ENCODE assay signal across 8 mouse cellular contexts in the genomic region with DNA sequence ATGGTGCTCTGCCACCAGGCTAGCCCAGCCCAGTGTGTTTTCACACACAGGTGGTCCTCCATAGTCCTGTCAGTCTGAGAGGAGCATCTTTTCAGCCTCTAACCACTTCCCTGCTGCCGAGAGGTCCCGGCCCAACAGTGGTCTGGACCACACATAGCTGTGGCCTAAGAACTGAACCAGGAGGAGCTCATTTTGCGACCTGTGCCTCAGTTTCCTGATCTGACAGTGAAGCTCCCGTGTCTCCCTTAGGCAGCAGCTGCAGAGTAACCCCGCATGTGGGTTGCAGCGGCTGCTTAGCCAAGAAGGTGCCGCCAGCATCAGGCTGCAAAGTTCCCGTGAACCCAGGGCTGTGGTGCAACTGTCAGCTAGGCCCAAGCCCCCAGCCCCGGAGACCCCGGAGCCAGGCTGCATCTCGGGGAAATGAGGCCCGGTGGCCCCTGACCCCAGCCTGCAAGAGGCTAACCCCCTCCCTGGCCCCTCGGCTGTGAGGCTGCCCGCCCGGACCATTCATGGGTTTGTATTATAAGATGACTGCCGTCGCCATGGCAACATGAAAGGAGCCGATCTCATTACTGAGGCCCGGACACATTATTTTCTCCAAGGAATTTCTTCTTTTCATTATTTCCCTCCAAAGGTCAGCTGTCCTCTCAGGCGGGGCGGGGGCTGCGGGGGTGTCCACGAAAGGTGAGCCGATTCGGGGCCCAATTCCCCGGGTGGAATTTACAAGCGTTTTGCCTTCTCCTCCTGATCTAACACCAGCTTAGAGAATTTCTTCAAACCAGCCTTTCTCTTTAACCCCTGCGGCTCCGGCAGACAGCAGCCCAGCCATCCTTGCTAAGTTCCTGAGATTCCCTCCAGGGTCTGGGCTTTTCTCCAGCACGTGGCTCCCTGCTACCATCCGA.
A peak's percentile ranks its signal among the peaks of the same experiment; 100 is the strongest.
DNase-seq lines count a peak whose midpoint lies in the region; ATAC-seq and TF ChIP-seq lines count a peak whose summit lies in the region.

No protein-coding gene starts in this region.

- TF ChIP-seq POLR2A in lung, adult 2 months (IDR thresholded peaks at IDR 0.05; ENCODE audit: borderline replicate concordance, extremely low read depth, low read depth, low read length) = no peak

- peak overlapping the region; percentile 46; the same call in 1 of the 2 replicates for H3K27ac ChIP-seq in lung, embryonic 14.5 days (ENCODE audit: low read depth)
- no peak overlapping the region for H3K27ac ChIP-seq in embryonic facial prominence, embryonic 15.5 days (replicated peaks)
- peak overlapping the region; percentile 58 for H3K27ac ChIP-seq in intestine, embryonic 14.5 days (ENCODE audit: low read depth)
- peak overlapping the region; percentile 92 for H3K27ac ChIP-seq in midbrain, embryonic 10.5 days (replicated peaks)
- no peak overlapping the region for H3K27ac ChIP-seq in stomach, postnatal 0 days (replicated peaks)

- no peak for TF ChIP-seq CTCF in lung, embryonic 14.5 days (IDR thresholded peaks at IDR 0.05; ENCODE audit: low read depth)
- TF ChIP-seq CTCF in lung, adult 2 months (IDR thresholded peaks at IDR 0.05; ENCODE audit: insufficient read depth, low read length) = no peak
- no peak for TF ChIP-seq CTCF in stomach, postnatal 0 days (IDR thresholded peaks at IDR 0.05; ENCODE audit: low read depth)

- H3K4me2 ChIP-seq in lung, embryonic 14.5 days = peak overlapping the region; percentile 57
- peak overlapping the region; percentile 45 for H3K4me2 ChIP-seq in embryonic facial prominence, embryonic 15.5 days (replicated peaks)
- peak overlapping the region; percentile 62 for H3K4me2 ChIP-seq in intestine, embryonic 14.5 days (ENCODE audit: low read length)
- peak overlapping the region; percentile 44 for H3K4me2 ChIP-seq in stomach, postnatal 0 days (replicated peaks; ENCODE audit: low read depth)

- TF ChIP-seq EP300 in stomach, postnatal 0 days (optimal IDR thresholded peaks at IDR 0.05) = no peak

- peak overlapping the region; percentile 29 for H3K9ac ChIP-seq in lung, embryonic 14.5 days
- no peak overlapping the region for H3K9ac ChIP-seq in embryonic facial prominence, embryonic 15.5 days
- H3K9ac ChIP-seq in intestine, embryonic 14.5 days (ENCODE audit: low read length) = peak overlapping the region; percentile 27
- no peak overlapping the region for H3K9ac ChIP-seq in stomach, postnatal 0 days (ENCODE audit: low read length)

- H3K27me3 ChIP-seq in lung, embryonic 14.5 days (ENCODE audit: insufficient read depth, low read length) = no peaks in the 10 kb centered on the region
- 0 out of 2 replicates have a peak, but pooled peaks cover 3% of the 10 kb centered on the region for H3K27me3 ChIP-seq in embryonic facial prominence, embryonic 15.5 days
- H3K27me3 ChIP-seq in intestine, embryonic 14.5 days (replicated peaks; ENCODE audit: control insufficient read depth, insufficient read depth, low read length) = no peaks in the 10 kb centered on the region
- H3K27me3 ChIP-seq in midbrain, embryonic 10.5 days (ENCODE audit: low read depth, poor library complexity, severe bottlenecking) = no peaks in the 10 kb centered on the region; the same call in 1 of the 2 replicates
- H3K27me3 ChIP-seq in stomach, postnatal 0 days (ENCODE audit: control insufficient read depth, insufficient read depth, low read length) = no peaks in the 10 kb centered on the region

- peak overlapping the region; percentile 19 for H3K4me3 ChIP-seq in lung, embryonic 14.5 days (ENCODE audit: low read depth, low read length)
- no peak overlapping the region for H3K4me3 ChIP-seq in lung, adult 2 months (replicated peaks; ENCODE audit: extremely low read depth, low read depth, low read length)
- peak overlapping the region; percentile 22; the same call in 1 of the 2 replicates for H3K4me3 ChIP-seq in embryonic facial prominence, embryonic 15.5 days (replicated peaks)
- peak overlapping the region; percentile 23; the same call in 1 of the 2 replicates for H3K4me3 ChIP-seq in intestine, embryonic 14.5 days (ENCODE audit: low read depth, low read length)
- H3K4me3 ChIP-seq in midbrain, embryonic 10.5 days = peak overlapping the region; percentile 48
- peak overlapping the region; percentile 6; the same call in 1 of the 2 replicates for H3K4me3 ChIP-seq in stomach, postnatal 0 days (ENCODE audit: low read depth, low read length)

- H3K36me3 ChIP-seq in lung, embryonic 14.5 days (ENCODE audit: insufficient read depth) = no peaks in the 10 kb centered on the region
- H3K36me3 ChIP-seq in embryonic facial prominence, embryonic 15.5 days = no peaks in the 10 kb centered on the region
- no peaks in the 10 kb centered on the region for H3K36me3 ChIP-seq in intestine, embryonic 14.5 days (ENCODE audit: control insufficient read depth, insufficient read depth, low read length)
- H3K36me3 ChIP-seq in midbrain, embryonic 10.5 days = peaks cover 22% of the 10 kb centered on the region
- no peaks in the 10 kb centered on the region for H3K36me3 ChIP-seq in stomach, postnatal 0 days (ENCODE audit: control insufficient read depth, insufficient read depth, low read length)

- peaks cover 27% of the 10 kb centered on the region for H3K4me1 ChIP-seq in lung, embryonic 14.5 days (ENCODE audit: insufficient read depth)
- H3K4me1 ChIP-seq in lung, adult 2 months (ENCODE audit: control insufficient read depth, insufficient read depth, low read length) = 0 out of 2 replicates have a peak, but pooled peaks cover 2% of the 10 kb centered on the region
- peaks cover 46% of the 10 kb centered on the region for H3K4me1 ChIP-seq in embryonic facial prominence, embryonic 15.5 days
- peaks cover 50% of the 10 kb centered on the region for H3K4me1 ChIP-seq in intestine, embryonic 14.5 days (replicated peaks; ENCODE audit: control insufficient read depth, insufficient read depth, low read length)
- H3K4me1 ChIP-seq in midbrain, embryonic 10.5 days = peaks cover 86% of the 10 kb centered on the region
- H3K4me1 ChIP-seq in stomach, postnatal 0 days (replicated peaks; ENCODE audit: control insufficient read depth, insufficient read depth) = 0 out of 2 replicates have a peak, but pooled peaks cover 4% of the 10 kb centered on the region

- WGBS in lung, embryonic 14.5 days = 6% methylated on average over 31 of the region's 31 CpGs
- WGBS in lung, adult 2 months = 10% methylated on average over 31 of the region's 31 CpGs
- 5% methylated on average over 31 of the region's 31 CpGs for WGBS in embryonic facial prominence, embryonic 15.5 days
- WGBS in intestine, embryonic 14.5 days = 6% methylated on average over 31 of the region's 31 CpGs
- WGBS in midbrain, embryonic 10.5 days = under 1% methylated on average over 31 of the region's 31 CpGs
- WGBS in stomach, postnatal 0 days = 9% methylated on average over 31 of the region's 31 CpGs

- peak; percentile 39 for ATAC-seq in lung, embryonic 14.5 days (ENCODE audit: insufficient read depth)
- ATAC-seq in embryonic facial prominence, embryonic 15.5 days (ENCODE audit: insufficient number of reproducible peaks, low FRiP score, low TSS enrichment, low read depth) = no peak
- ATAC-seq in intestine, embryonic 14.5 days (replicated peaks; ENCODE audit: low FRiP score, low TSS enrichment, low read depth) = peak; percentile 63
- ATAC-seq in stomach, postnatal 0 days (ENCODE audit: low FRiP score, low TSS enrichment) = no peak

- peak; percentile 86 for DNase-seq in lung, embryonic 14.5 days
- no peak for DNase-seq in lung, adult 2 months
- DNase-seq in intestine, embryonic 14.5 days (ENCODE audit: low spot score) = peak; percentile 85
- peak; percentile 98 for DNase-seq in midbrain, embryonic 10.5 days (ENCODE audit: low spot score)
- DNase-seq in stomach, postnatal 0 days (ENCODE audit: low spot score) = peak; percentile 40
- DNase-seq in adrenal gland, postnatal 14 days = no peak
- no peak for DNase-seq in kidney, adult 8-10 months

- H3K9me3 ChIP-seq in lung, embryonic 14.5 days (ENCODE audit: low read depth, low read length) = no peaks in the 10 kb centered on the region
- H3K9me3 ChIP-seq in embryonic facial prominence, embryonic 15.5 days (replicated peaks) = no peaks in the 10 kb centered on the region
- H3K9me3 ChIP-seq in intestine, embryonic 14.5 days (ENCODE audit: control insufficient read depth, low read length) = no peaks in the 10 kb centered on the region
- no peaks in the 10 kb centered on the region for H3K9me3 ChIP-seq in midbrain, embryonic 10.5 days (replicated peaks)
- no peaks in the 10 kb centered on the region for H3K9me3 ChIP-seq in stomach, postnatal 0 days (ENCODE audit: control insufficient read depth, low read length)

Comparison
In these comparisons a context has a peak if more than half of its experiments do, and no peak if none do; other contexts are left out.
1. DNase-seq: peak in lung, embryonic 14.5 days (single experiment), intestine, embryonic 14.5 days (single experiment), midbrain, embryonic 10.5 days (single experiment) and stomach, postnatal 0 days (single experiment); none in lung, adult 2 months (single experiment), adrenal gland, postnatal 14 days (single experiment) and kidney, adult 8-10 months (0 of 2).
2. ATAC-seq: peak in lung, embryonic 14.5 days (single experiment) and intestine, embryonic 14.5 days (single experiment); none in embryonic facial prominence, embryonic 15.5 days (single experiment) and stomach, postnatal 0 days (single experiment).
3. H3K27ac ChIP-seq: peak in lung, embryonic 14.5 days (single experiment), intestine, embryonic 14.5 days (single experiment) and midbrain, embryonic 10.5 days (single experiment); none in embryonic facial prominence, embryonic 15.5 days (single experiment) and stomach, postnatal 0 days (single experiment).
4. H3K9ac ChIP-seq: peak in lung, embryonic 14.5 days (single experiment) and intestine, embryonic 14.5 days (single experiment); none in embryonic facial prominence, embryonic 15.5 days (single experiment) and stomach, postnatal 0 days (single experiment).
5. Peak in every context shown above with its lines, with median percentiles within 50 percentile points of each other: H3K4me2 ChIP-seq.